Mouse (Mus musculus) monocyte, adult 5-6 weeks (primary cell): ENCODE data around the gene Kcnd2. TPM values are rescaled to one million over a fixed set of nuclear protein-coding genes. Genes with fewer than 3 reads are reported as not detected.
"Not testable (repeated sequence)": the region's sequence is repeated elsewhere in the genome, so short reads cannot be mapped to it uniquely, and the experiment has no call there.

Source experiments
- ATAC-seq: fragments of 153-309, 156-312 bp; replicated peaks from 2 replicates; pipeline ENCODE4 v1.8.0; 2017; ENCODE audit warnings: mild to moderate bottlenecking; ENCODE audit not compliant: low TSS enrichment, insufficient number of reproducible peaks, severe bottlenecking, poor library complexity, low FRiP score
- total RNA-seq: library from RNA; stranded (forward); fragments of 200-1000, 200-491, 200-594 nt; gene quantifications from 3 replicates; pipeline ENCODE4 v1.2.3, GENCODE M21; 2017

The Kcnd2 gene
- total RNA-seq, result not detected in 3 replicates

- ATAC-seq, result no peak
Measured at GRCm38 (mm10) chr6:21215491-21216191, at the start of gene Kcnd2. Gene Kcnd2, plus strand, starts transcription at chr6:21215503.

GRCm38 (mm10) chr6:21166611-21167010, 48.7 kb upstream of the Kcnd2 start:
- ATAC-seq, result no peak

- ATAC-seq, result no peak
Measured at GRCm38 (mm10) chr6:21195341-21195740, 20.0 kb upstream of the Kcnd2 start.

- ATAC-seq, result no peak
Measured at GRCm38 (mm10) chr6:21213865-21214672, 1.2 kb upstream of the Kcnd2 start.

GRCm38 (mm10) chr6:21214673-21215490, 421 bp upstream of the Kcnd2 start:
- ATAC-seq, result no peak

- ATAC-seq, result no peak
Measured at GRCm38 (mm10) chr6:21216206-21217020, 1.1 kb downstream of the Kcnd2 start.

- no peak for ATAC-seq
Measured at GRCm38 (mm10) chr6:21217156-21217555, 1.9 kb downstream of the Kcnd2 start.

- no peak for ATAC-seq
Measured at GRCm38 (mm10) chr6:21226124-21226523, 10.8 kb downstream of the Kcnd2 start.

GRCm38 (mm10) chr6:21259031-21259430, 43.7 kb downstream of the Kcnd2 start:
- no peak for ATAC-seq

GRCm38 (mm10) chr6:21267897-21268296, 52.6 kb downstream of the Kcnd2 start:
- no peak for ATAC-seq

- ATAC-seq, result no peak
Measured at GRCm38 (mm10) chr6:21277343-21277933, 62.1 kb downstream of the Kcnd2 start.

- no peak for ATAC-seq
Measured at GRCm38 (mm10) chr6:21304943-21305342, 89.6 kb downstream of the Kcnd2 start.

- no peak for ATAC-seq
Measured at GRCm38 (mm10) chr6:21310159-21310558, 94.9 kb downstream of the Kcnd2 start.

GRCm38 (mm10) chr6:21321407-21321806, 106.1 kb downstream of the Kcnd2 start:
- no peak for ATAC-seq

GRCm38 (mm10) chr6:21322211-21322610, 106.9 kb downstream of the Kcnd2 start:
- ATAC-seq, result no peak

- ATAC-seq, result no peak
Measured at GRCm38 (mm10) chr6:21325251-21325650, 109.9 kb downstream of the Kcnd2 start.

GRCm38 (mm10) chr6:21327081-21327737, 111.9 kb downstream of the Kcnd2 start:
- no peak for ATAC-seq

GRCm38 (mm10) chr6:21385298-21385697, 170.0 kb downstream of the Kcnd2 start:
- not testable (repeated sequence) for ATAC-seq
